Mouse (Mus musculus) megakaryocyte-erythroid progenitor cell, adult 5-6 weeks (primary cell): ENCODE data around the gene Brip1. TPM values are rescaled to one million over a fixed set of nuclear protein-coding genes. Genes with fewer than 3 reads are reported as not detected.
"Not testable (repeated sequence)": the region's sequence is repeated elsewhere in the genome, so short reads cannot be mapped to it uniquely, and the experiment has no call there.

ENCODE experiments used
- ATAC-seq: replicated peaks from 2 replicates; pipeline ENCODE4 v1.8.0; 2016; ENCODE audit warnings: mild to moderate bottlenecking, inconsistent platforms; ENCODE audit not compliant: severe bottlenecking, poor library complexity, low FRiP score, low TSS enrichment
- total RNA-seq, 2 experiments: library from RNA; stranded (forward) in 1 of 2; stranded (reverse) in 1 of 2; fragments of 200-1000, 215-1000 nt in 1 of 2; fragments of >200 nt in 1 of 2; fragmentation: Nextera tagmentation in 1 of 2; gene quantifications; 2 replicates each; pipeline ENCODE4 v1.2.3; 2014 to 2017

The Brip1 gene
- total RNA-seq (2014; fragmentation: Nextera tagmentation) = 11.8 and 12.1 TPM in 2 replicates
- 13.8 and 19.5 TPM in 2 replicates for total RNA-seq (2017)

GRCm38 (mm10) chr11:86201037-86201786 lies at the start of gene Brip1:
Gene Brip1 (minus strand): TSS chr11:86201193.
- ATAC-seq = peak; percentile 99

DNA sequence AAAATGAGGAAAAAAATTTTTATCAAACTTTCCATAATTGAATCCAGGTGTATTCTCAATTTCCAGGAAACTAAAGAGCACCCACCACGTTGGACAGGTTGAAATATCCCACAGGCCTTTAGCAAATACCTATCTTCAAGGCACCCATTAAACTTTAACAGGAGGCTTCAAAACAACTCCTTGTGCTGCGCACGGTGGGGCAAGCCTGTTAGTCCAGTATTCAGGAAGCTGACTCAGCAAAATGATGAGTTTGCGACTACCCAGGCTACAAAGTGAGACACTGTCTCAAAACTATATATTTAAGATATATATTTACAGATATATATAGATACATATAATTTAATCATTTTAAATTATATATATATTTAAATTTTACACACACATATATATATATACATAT lies 31.5 kb upstream of the Brip1 start:
- ATAC-seq = no peak

DNA sequence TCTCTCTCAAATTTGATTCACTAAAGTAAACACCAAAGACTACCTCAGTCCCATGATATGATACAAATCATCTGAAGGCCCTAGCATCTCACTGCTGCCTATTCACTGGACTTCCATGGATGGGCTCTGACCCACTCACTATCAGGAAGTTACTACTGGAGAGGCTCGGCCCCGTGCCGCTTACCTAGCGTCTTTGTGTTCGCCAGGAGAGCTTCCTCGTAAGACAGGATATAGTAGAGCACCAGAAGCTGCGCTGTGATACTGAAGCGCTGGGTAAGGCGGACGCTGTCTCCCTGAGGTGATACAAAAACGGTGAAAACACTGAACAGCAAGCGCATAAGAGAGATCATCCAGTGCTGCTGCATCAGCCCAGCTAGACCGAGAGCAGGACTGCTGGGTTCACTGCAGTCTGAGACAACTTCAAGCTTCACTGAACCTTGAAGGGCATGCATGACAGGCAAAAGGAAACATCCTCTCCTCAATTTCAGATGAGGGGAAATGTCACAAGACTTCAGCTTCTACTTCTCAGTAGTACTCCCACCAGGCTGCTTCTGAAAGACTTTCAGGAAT lies 30.9 kb upstream of the Brip1 start:
- ATAC-seq = no peak

- ATAC-seq = no peak
Observed at GRCm38 (mm10) chr11:86226646-86227180, 25.7 kb upstream of the Brip1 start.

DNA sequence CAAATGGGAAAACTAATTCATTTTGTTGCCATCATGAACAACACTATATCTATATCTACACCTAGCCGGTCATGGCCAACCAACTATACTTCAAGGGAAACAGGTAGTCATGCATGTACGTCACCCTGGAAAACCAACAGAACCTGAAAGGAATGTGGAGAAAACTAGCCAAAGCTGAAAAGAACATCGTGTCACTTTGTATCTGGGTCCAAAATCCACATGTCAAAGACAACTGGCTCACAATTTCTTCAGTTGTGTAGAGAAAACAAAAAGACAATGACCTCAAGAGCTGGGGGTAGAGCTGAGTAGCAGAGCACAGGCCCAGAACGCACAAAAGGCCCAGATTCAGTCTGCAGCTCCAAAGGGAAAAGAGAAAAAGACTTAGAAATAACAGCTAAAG lies 24.8 kb upstream of the Brip1 start:
- ATAC-seq = no peak

DNA sequence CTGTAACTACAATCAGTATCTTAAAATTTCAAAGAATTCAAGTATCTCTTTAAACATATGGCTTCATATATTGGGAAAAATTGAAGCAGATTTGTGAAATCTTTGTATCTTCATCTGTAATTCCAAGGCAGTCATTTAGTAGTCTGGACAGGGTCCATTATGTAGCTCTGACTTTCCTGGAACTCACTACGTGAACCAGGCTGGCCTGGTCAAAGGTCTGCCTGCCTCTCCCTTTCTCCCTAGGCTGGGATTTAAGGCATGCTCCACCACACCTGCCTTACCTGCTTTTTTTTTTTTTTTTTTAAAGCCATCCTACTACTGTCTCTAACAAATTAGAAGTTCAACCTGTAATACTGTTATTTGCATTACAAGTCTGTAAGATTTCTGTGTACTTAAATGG lies 10.8 kb upstream of the Brip1 start:
- ATAC-seq = no peak

GRCm38 (mm10) chr11:86209123-86209522 lies 8.1 kb upstream of the Brip1 start:
- ATAC-seq = no peak

GRCm38 (mm10) chr11:86205876-86206275 lies 4.9 kb upstream of the Brip1 start:
- no peak for ATAC-seq

DNA sequence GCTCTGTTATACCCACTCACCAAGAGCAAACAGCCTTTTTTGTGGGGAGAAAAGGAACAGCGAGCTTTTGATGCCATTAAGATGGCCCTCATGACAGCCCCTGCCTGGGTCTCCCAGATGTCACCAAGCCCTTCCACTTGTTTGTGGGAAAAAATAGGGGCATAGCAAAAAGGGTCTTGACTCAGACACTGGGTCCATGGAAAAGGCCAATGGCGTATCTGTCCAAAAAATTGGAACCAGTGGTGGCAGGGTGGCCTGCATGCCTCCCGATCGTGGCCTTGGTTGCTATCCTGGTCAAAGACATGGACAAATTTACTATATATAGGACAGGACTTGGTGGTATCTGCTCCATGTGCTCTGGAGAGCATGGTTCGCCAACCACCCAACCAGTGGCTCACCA lies 4.0 kb upstream of the Brip1 start:
- no peak for ATAC-seq

GRCm38 (mm10) chr11:86201901-86202675 lies 1.1 kb upstream of the Brip1 start:
- ATAC-seq = no peak

- 0 out of 2 replicates have a peak, but pooled peaks have one; percentile 5 for ATAC-seq
Observed at GRCm38 (mm10) chr11:86200460-86201021, 452 bp downstream of the Brip1 start.

GRCm38 (mm10) chr11:86199733-86200132 lies 1.3 kb downstream of the Brip1 start:
- no peak for ATAC-seq

GRCm38 (mm10) chr11:86185224-86185623 lies 15.8 kb downstream of the Brip1 start:
- ATAC-seq = not testable (repeated sequence)

- ATAC-seq = no peak
Observed at GRCm38 (mm10) chr11:86175833-86176232, 25.2 kb downstream of the Brip1 start.

DNA sequence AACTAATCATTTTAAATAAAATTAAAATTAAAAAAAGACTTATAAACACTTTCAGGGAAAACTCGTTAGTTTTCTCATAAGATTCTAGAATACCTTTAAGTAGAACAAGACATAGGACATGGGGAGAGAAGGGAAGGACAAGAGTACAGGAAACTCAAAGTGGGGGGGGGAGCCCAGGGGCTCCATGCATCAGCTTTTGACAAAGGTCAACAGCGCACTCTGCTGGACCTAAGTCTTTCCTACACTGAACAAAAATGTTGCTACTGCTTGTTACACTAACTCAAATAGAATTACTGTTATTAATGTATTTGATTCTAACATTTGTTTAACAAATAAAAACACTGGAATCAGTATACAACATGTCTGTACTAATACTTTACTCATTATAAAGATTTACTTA lies 26.8 kb downstream of the Brip1 start:
- no peak for ATAC-seq

- no peak for ATAC-seq
Observed at GRCm38 (mm10) chr11:86170743-86171142, 30.2 kb downstream of the Brip1 start.

GRCm38 (mm10) chr11:86160251-86160650 lies 40.7 kb downstream of the Brip1 start:
- no peak for ATAC-seq

GRCm38 (mm10) chr11:86158950-86159349 lies 42.0 kb downstream of the Brip1 start:
- ATAC-seq = no peak

GRCm38 (mm10) chr11:86155638-86156037 lies 45.4 kb downstream of the Brip1 start:
- ATAC-seq = peak; percentile 96

DNA sequence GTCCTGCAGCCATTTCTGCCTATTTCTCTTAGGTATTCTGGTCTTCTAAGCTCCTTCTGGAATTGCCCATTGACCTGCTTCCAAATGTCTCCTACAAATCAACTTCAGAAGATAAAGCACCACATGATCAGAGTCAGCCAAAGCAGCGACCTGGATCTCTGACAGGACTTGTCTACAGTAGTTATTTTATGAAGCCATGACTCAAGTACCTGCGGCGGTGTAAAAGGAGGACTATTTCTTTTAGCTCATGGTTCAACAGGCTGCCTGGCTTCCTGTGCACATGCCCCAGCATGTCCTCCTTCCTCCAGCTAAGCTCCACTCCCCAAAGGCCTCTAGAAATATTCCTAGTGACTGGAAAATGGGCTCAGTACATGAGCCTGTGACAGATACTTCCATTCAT lies 69.7 kb downstream of the Brip1 start:
- no peak for ATAC-seq
